Mouse (Mus musculus): Measurements from ENCODE around the gene Hoxa3.

Hoxa3 gene

GRCm38 (mm10) chr6:52203371-52204049, 9.6 kb downstream of the Hoxa3 start:
- no peak for DNase-seq

GRCm38 (mm10) chr6:52203121-52203370, 10.1 kb downstream of the Hoxa3 start:
- no peak for DNase-seq

- no peak for DNase-seq
Observed at GRCm38 (mm10) chr6:52202362-52203120, 10.6 kb downstream of the Hoxa3 start.

GRCm38 (mm10) chr6:52201269-52201668, 11.9 kb downstream of the Hoxa3 start:
- DNase-seq, result no peak

- DNase-seq, result no peak
Observed at GRCm38 (mm10) chr6:52200751-52201250, 12.3 kb downstream of the Hoxa3 start.

- DNase-seq, result no peak
Observed at GRCm38 (mm10) chr6:52200073-52200750, 12.9 kb downstream of the Hoxa3 start.

- DNase-seq, result no peak
Observed at GRCm38 (mm10) chr6:52197271-52197670, 15.9 kb downstream of the Hoxa3 start.

- DNase-seq, result no peak
Observed at GRCm38 (mm10) chr6:52196811-52197210, 16.3 kb downstream of the Hoxa3 start.

- no peak for DNase-seq
Observed at GRCm38 (mm10) chr6:52194690-52195089, 18.4 kb downstream of the Hoxa3 start.

GRCm38 (mm10) chr6:52191860-52192550, 21.1 kb downstream of the Hoxa3 start:
- no peak for DNase-seq

GRCm38 (mm10) chr6:52190906-52191810, 22.0 kb downstream of the Hoxa3 start, which contains the start of gene Hoxa4:
TSS of gene Hoxa4 (minus strand) at chr6:52191753.
- no peak for DNase-seq

GRCm38 (mm10) chr6:52190410-52190809, 22.7 kb downstream of the Hoxa3 start:
- DNase-seq, result no peak

- no peak for DNase-seq
Observed at GRCm38 (mm10) chr6:52189909-52190308, 23.2 kb downstream of the Hoxa3 start.

GRCm38 (mm10) chr6:52189172-52189591, 24.0 kb downstream of the Hoxa3 start:
- no peak for DNase-seq

GRCm38 (mm10) chr6:52186500-52186899, 26.6 kb downstream of the Hoxa3 start:
- DNase-seq, result no peak

GRCm38 (mm10) chr6:52185834-52186233, 27.3 kb downstream of the Hoxa3 start:
- no peak for DNase-seq

- DNase-seq, result no peak
Observed at GRCm38 (mm10) chr6:52185222-52185621, 27.9 kb downstream of the Hoxa3 start.

GRCm38 (mm10) chr6:52184668-52185067, 28.5 kb downstream of the Hoxa3 start:
- no peak for DNase-seq

- no peak for DNase-seq
Observed at GRCm38 (mm10) chr6:52183311-52184080, 29.6 kb downstream of the Hoxa3 start.

- DNase-seq, result no peak
Observed at GRCm38 (mm10) chr6:52182793-52183192, 30.3 kb downstream of the Hoxa3 start.

- no peak for DNase-seq
Observed at GRCm38 (mm10) chr6:52182030-52182429, 31.1 kb downstream of the Hoxa3 start.

All from cerebellum, adult 9-10 months (tissue).